Mouse (Mus musculus): Measurements from ENCODE around the gene Rapgef4. TPM values are rescaled to one million over a fixed set of nuclear protein-coding genes. Genes with fewer than 3 reads are reported as not detected.

The Rapgef4 gene
- polyA plus RNA-seq, 1 experiment = 11.4 TPM

- TF ChIP-seq CTCF (IDR thresholded peaks at IDR 0.05; ENCODE audit: insufficient read depth, low read length) (no peak), POLR2A (IDR thresholded peaks at IDR 0.05; ENCODE audit: borderline replicate concordance, extremely low read depth, low read depth, low read length) (no peak)
- H3K4me3 ChIP-seq (replicated peaks; ENCODE audit: extremely low read depth, low read depth, low read length) = no peak overlapping the region
- no peaks in the 10 kb centered on the region for H3K4me1 ChIP-seq (ENCODE audit: control insufficient read depth, insufficient read depth, low read length)
- WGBS = 93% methylated on average over 15 of the region's 15 CpGs
- no peak for DNase-seq
These were observed 39.7 kb downstream of the Rapgef4 start for GRCm38 (mm10) chr2:72020755-72021154.

GRCm38 (mm10) chr2:72021440-72021839 lies 40.4 kb downstream of the Rapgef4 start:
- no peak for DNase-seq
- TF ChIP-seq POLR2A (IDR thresholded peaks at IDR 0.05; ENCODE audit: borderline replicate concordance, extremely low read depth, low read depth, low read length) (no peak), CTCF (IDR thresholded peaks at IDR 0.05; ENCODE audit: insufficient read depth, low read length) (no peak)
- H3K4me1 ChIP-seq (ENCODE audit: control insufficient read depth, insufficient read depth, low read length) = no peaks in the 10 kb centered on the region
- 84% methylated on average over 5 of the region's 5 CpGs for WGBS
- H3K4me3 ChIP-seq (replicated peaks; ENCODE audit: extremely low read depth, low read depth, low read length) = no peak overlapping the region

GRCm38 (mm10) chr2:72021845-72022244 lies 40.8 kb downstream of the Rapgef4 start:
- no peaks in the 10 kb centered on the region for H3K4me1 ChIP-seq (ENCODE audit: control insufficient read depth, insufficient read depth, low read length)
- no peak for TF ChIP-seq CTCF (IDR thresholded peaks at IDR 0.05; ENCODE audit: insufficient read depth, low read length)
- no peak for TF ChIP-seq POLR2A (IDR thresholded peaks at IDR 0.05; ENCODE audit: borderline replicate concordance, extremely low read depth, low read depth, low read length)
- H3K4me3 ChIP-seq (replicated peaks; ENCODE audit: extremely low read depth, low read depth, low read length) = no peak overlapping the region
- no peak for DNase-seq
- 72% methylated on average over 3 of the region's 3 CpGs for WGBS

GRCm38 (mm10) chr2:72023791-72024190 lies 42.8 kb downstream of the Rapgef4 start:
- H3K4me1 ChIP-seq (ENCODE audit: control insufficient read depth, insufficient read depth, low read length) = no peaks in the 10 kb centered on the region
- DNase-seq = no peak
- WGBS = 82% methylated on average over 5 of the region's 5 CpGs
- no peak overlapping the region for H3K4me3 ChIP-seq (replicated peaks; ENCODE audit: extremely low read depth, low read depth, low read length)
- TF ChIP-seq CTCF (IDR thresholded peaks at IDR 0.05; ENCODE audit: insufficient read depth, low read length) = no peak
- TF ChIP-seq POLR2A (IDR thresholded peaks at IDR 0.05; ENCODE audit: borderline replicate concordance, extremely low read depth, low read depth, low read length) = no peak

GRCm38 (mm10) chr2:72025660-72026059 lies 44.6 kb downstream of the Rapgef4 start:
- no peak overlapping the region for H3K4me3 ChIP-seq (replicated peaks; ENCODE audit: extremely low read depth, low read depth, low read length)
- no peak for DNase-seq
- TF ChIP-seq CTCF (IDR thresholded peaks at IDR 0.05; ENCODE audit: insufficient read depth, low read length) (no peak), POLR2A (IDR thresholded peaks at IDR 0.05; ENCODE audit: borderline replicate concordance, extremely low read depth, low read depth, low read length) (no peak)
- no peaks in the 10 kb centered on the region for H3K4me1 ChIP-seq (ENCODE audit: control insufficient read depth, insufficient read depth, low read length)
- 89% methylated on average over 5 of the region's 5 CpGs for WGBS

GRCm38 (mm10) chr2:72026506-72026905 lies 45.5 kb downstream of the Rapgef4 start:
- no peak overlapping the region for H3K4me3 ChIP-seq (replicated peaks; ENCODE audit: extremely low read depth, low read depth, low read length)
- no peak for DNase-seq
- no peak for TF ChIP-seq CTCF (IDR thresholded peaks at IDR 0.05; ENCODE audit: insufficient read depth, low read length)
- no peak for TF ChIP-seq POLR2A (IDR thresholded peaks at IDR 0.05; ENCODE audit: borderline replicate concordance, extremely low read depth, low read depth, low read length)
- WGBS = 63% methylated on average over 1 of the region's 1 CpGs
- H3K4me1 ChIP-seq (ENCODE audit: control insufficient read depth, insufficient read depth, low read length) = no peaks in the 10 kb centered on the region

GRCm38 (mm10) chr2:72029081-72029480 lies 48.0 kb downstream of the Rapgef4 start:
- TF ChIP-seq POLR2A (IDR thresholded peaks at IDR 0.05; ENCODE audit: borderline replicate concordance, extremely low read depth, low read depth, low read length) (no peak), CTCF (IDR thresholded peaks at IDR 0.05; ENCODE audit: insufficient read depth, low read length) (no peak)
- no peak for DNase-seq
- 65% methylated on average over 1 of the region's 1 CpGs for WGBS
- Histone ChIP-seq H3K4me3 (replicated peaks; ENCODE audit: extremely low read depth, low read depth, low read length) (no peak overlapping the region), H3K4me1 (ENCODE audit: control insufficient read depth, insufficient read depth, low read length) (no peaks in the 10 kb centered on the region)

- TF ChIP-seq POLR2A (IDR thresholded peaks at IDR 0.05; ENCODE audit: borderline replicate concordance, extremely low read depth, low read depth, low read length) (no peak), CTCF (IDR thresholded peaks at IDR 0.05; ENCODE audit: insufficient read depth, low read length) (no peak)
- 81% methylated on average over 5 of the region's 5 CpGs for WGBS
- no peak for DNase-seq
- Histone ChIP-seq H3K4me1 (ENCODE audit: control insufficient read depth, insufficient read depth, low read length) (no peaks in the 10 kb centered on the region), H3K4me3 (replicated peaks; ENCODE audit: extremely low read depth, low read depth, low read length) (no peak overlapping the region)
These were observed 48.6 kb downstream of the Rapgef4 start for GRCm38 (mm10) chr2:72029586-72030144.

- no peak for DNase-seq
- Histone ChIP-seq H3K4me1 (ENCODE audit: control insufficient read depth, insufficient read depth, low read length) (no peaks in the 10 kb centered on the region), H3K4me3 (replicated peaks; ENCODE audit: extremely low read depth, low read depth, low read length) (no peak overlapping the region)
- WGBS = 64% methylated on average over 5 of the region's 5 CpGs
- TF ChIP-seq CTCF (IDR thresholded peaks at IDR 0.05; ENCODE audit: insufficient read depth, low read length) (no peak), POLR2A (IDR thresholded peaks at IDR 0.05; ENCODE audit: borderline replicate concordance, extremely low read depth, low read depth, low read length) (no peak)
These were observed 50.7 kb downstream of the Rapgef4 start for GRCm38 (mm10) chr2:72031717-72032116.

- no peak overlapping the region for H3K4me3 ChIP-seq (replicated peaks; ENCODE audit: extremely low read depth, low read depth, low read length)
- no peaks in the 10 kb centered on the region for H3K4me1 ChIP-seq (ENCODE audit: control insufficient read depth, insufficient read depth, low read length)
- peak; percentile 36 for DNase-seq
- TF ChIP-seq CTCF (IDR thresholded peaks at IDR 0.05; ENCODE audit: insufficient read depth, low read length) (peak; percentile 60; the same call in 1 of the 2 replicates), POLR2A (IDR thresholded peaks at IDR 0.05; ENCODE audit: borderline replicate concordance, extremely low read depth, low read depth, low read length) (no peak)
- WGBS = 45% methylated on average over 8 of the region's 8 CpGs
These were observed 54.6 kb downstream of the Rapgef4 start for GRCm38 (mm10) chr2:72035616-72036015.
